Mouse (Mus musculus) lung, adult 2 months (tissue): ENCODE measurements around the gene Foxs1.
A peak's percentile ranks its signal among the peaks of the same experiment; 100 is the strongest.

Experiments used
- CTCF ChIP-seq: fragments of 200-500 bp; IDR thresholded peaks from 2 replicates; pipeline ENCODE4 v1.5.1; 2011; ENCODE audit warnings: mild to moderate bottlenecking, low read length, control low read depth; ENCODE audit not compliant: insufficient read depth
- POLR2A ChIP-seq: fragments of 200-500 bp; IDR thresholded peaks from 2 replicates; pipeline ENCODE4 v1.6.1; 2011; ENCODE audit warnings: low read depth, mild to moderate bottlenecking, control low read depth, low read length, borderline replicate concordance; ENCODE audit errors: extremely low read depth

- TF ChIP-seq CTCF (0 out of 2 replicates have a peak, but pooled peaks have one; percentile 3), POLR2A (no peak)
These were observed 45.8 kb downstream of the Foxs1 start for GRCm38 (mm10) chr2:152887230-152887629.
